Mouse (Mus musculus) skeletal muscle tissue, postnatal 0 days (tissue): ENCODE measurements around the gene Gyg. TPM values are rescaled to one million over a fixed set of nuclear protein-coding genes. Genes with fewer than 3 reads are reported as not detected.

ENCODE experiments used
- polyA plus RNA-seq: library from polyadenylated mRNA; unstranded; fragments of >200 nt; fragmentation: Nextera tagmentation; extraction: Ambion mirVana; gene quantifications from 2 replicates; pipeline ENCODE4 v1.2.1, GENCODE M21; 2015

Gyg gene
- 115 and 137 TPM in 2 replicates for polyA plus RNA-seq

DNA sequence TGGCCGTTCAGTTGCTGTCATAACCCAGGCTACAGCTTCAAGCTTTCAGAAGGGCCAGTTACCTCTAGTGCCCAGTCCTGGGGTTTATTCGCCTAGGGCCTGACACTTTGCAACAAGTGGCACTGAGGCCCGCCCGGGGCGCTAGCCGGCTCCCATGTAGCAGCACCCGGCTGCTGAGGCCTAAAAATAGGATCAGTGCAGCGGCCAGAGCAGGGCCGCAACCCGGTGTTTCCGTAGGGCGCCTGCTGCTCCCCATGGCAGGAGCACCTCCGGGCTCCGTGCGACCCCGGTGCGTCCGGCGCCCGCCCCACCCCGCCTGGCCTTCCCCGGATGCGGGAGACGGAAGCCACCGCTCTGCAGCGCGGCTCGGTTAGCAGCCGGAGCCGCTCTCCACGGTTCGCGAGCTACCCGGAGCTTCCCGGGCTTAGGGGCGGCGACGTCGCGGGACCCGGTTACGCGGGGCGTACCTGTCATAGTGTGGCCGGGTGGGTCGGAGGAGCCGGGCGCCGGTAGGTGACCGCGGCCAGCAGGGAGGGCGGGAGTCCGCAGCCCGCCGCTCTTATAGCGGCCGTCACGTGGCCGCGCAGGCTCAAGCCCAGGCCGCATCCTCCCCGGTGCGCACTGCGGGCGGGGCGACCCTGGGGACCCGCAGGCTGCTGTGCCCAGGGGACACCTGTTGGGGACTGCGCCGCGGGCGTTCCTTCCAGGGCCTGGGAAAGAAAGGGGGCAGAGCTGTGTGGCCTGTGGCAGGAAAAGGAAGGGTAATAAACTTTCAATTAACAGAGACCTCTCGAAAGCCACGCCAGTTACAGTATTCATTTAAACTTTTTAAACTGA lies at the start of gene Gyg:
Gene Gyg, minus strand, starts transcription at position 787 of the 837 bp plus-strand sequence.

Other genes starting within 250 kb of the Gyg start
- gene Cp, start 198.3 kb downstream of the Gyg start, polyA plus RNA-seq: 5.7 and 6.5 TPM in 2 replicates
- gene Hps3, start 120.0 kb downstream of the Gyg start, polyA plus RNA-seq: 4.5 and 4.9 TPM in 2 replicates
- 4.6 and 6.7 TPM in 2 replicates for gene Hltf, start 97.5 kb downstream of the Gyg start, polyA plus RNA-seq
- 322 and 568 TPM in 2 replicates for gene Cpa3, start 86.9 kb upstream of the Gyg start, polyA plus RNA-seq
- 0.27 and 0.43 TPM in 2 replicates for gene Cpb1, start 120.4 kb upstream of the Gyg start, polyA plus RNA-seq
- 0.30 and 0.41 TPM in 2 replicates for gene Agtr1b, start 211.9 kb upstream of the Gyg start, polyA plus RNA-seq